Mouse (Mus musculus) myocyte (in vitro differentiated cells): Measurements from ENCODE around the gene Zfp566. TPM values are rescaled to one million over a fixed set of nuclear protein-coding genes. Genes with fewer than 3 reads are reported as not detected.
"Not testable (repeated sequence)": the region's sequence is repeated elsewhere in the genome, so short reads cannot be mapped to it uniquely, and the experiment has no call there.

Experiments used
- H3K27me3 ChIP-seq: one replicate; pipeline ENCODE4 v1.6.1; 2011; ENCODE audit not compliant: control insufficient read depth, insufficient read depth, insufficient read length
- H3K36me3 ChIP-seq: one replicate; pipeline ENCODE4 v1.6.1; 2011; ENCODE audit not compliant: control insufficient read depth, insufficient read depth
- H3K4me2 ChIP-seq: one replicate; pipeline ENCODE4 v1.6.1; 2011; ENCODE audit warnings: low read depth, control low read depth
- H3K4me3 ChIP-seq: one replicate; pipeline ENCODE4 v1.5.1; 2011; ENCODE audit warnings: mild to moderate bottlenecking, control low read depth, moderate library complexity
- H3K79me2 ChIP-seq: one replicate; pipeline ENCODE4 v1.6.1; 2011; ENCODE audit not compliant: control insufficient read depth, insufficient read depth
- H3ac ChIP-seq: one replicate; pipeline ENCODE4 v1.6.1; 2011; ENCODE audit not compliant: control insufficient read depth, insufficient read length
- CEBPB ChIP-seq: IDR thresholded peaks from 2 replicates; pipeline ENCODE4 v1.6.1; 2011; ENCODE audit warnings: mild to moderate bottlenecking, moderate library complexity; ENCODE audit not compliant: poor library complexity, insufficient read depth, severe bottlenecking
- E2F4 ChIP-seq: IDR thresholded peaks from one replicate; pipeline ENCODE4 v1.6.1; 2011; ENCODE audit warnings: mild to moderate bottlenecking, control low read depth, moderate library complexity; ENCODE audit not compliant: insufficient read depth
- MAX ChIP-seq: IDR thresholded peaks from one replicate; pipeline ENCODE4 v1.6.1; 2011; ENCODE audit warnings: low read depth, mild to moderate bottlenecking, control low read depth
- MYOD1 ChIP-seq, 3 experiments: IDR thresholded peaks; one replicate each; pipeline ENCODE4 v1.6.1; 2011; ENCODE audit warnings: control low read depth in 2 of 3, low read depth in 2 of 3, mild to moderate bottlenecking in 2 of 3, moderate library complexity in 1 of 3; ENCODE audit not compliant: insufficient read length in 2 of 3, control insufficient read depth in 1 of 3
- MYOG ChIP-seq, 3 experiments: IDR thresholded peaks; one replicate each; pipeline ENCODE4 v1.6.1; 2011; ENCODE audit warnings: control low read depth in 2 of 3, low read depth in 2 of 3, mild to moderate bottlenecking in 2 of 3; ENCODE audit not compliant: insufficient read length in 2 of 3, control insufficient read depth in 1 of 3, insufficient read depth in 1 of 3
- POLR2A ChIP-seq: IDR thresholded peaks from one replicate; pipeline ENCODE4 v1.6.1; 2011; ENCODE audit warnings: low read depth, mild to moderate bottlenecking, control low read depth, moderate library complexity; ENCODE audit not compliant: insufficient read length
- POLR2AphosphoS2 ChIP-seq: IDR thresholded peaks from one replicate; pipeline ENCODE4 v1.6.1; 2011; ENCODE audit warnings: low read depth, control low read depth; ENCODE audit not compliant: insufficient read length
- REST ChIP-seq: IDR thresholded peaks from one replicate; pipeline ENCODE4 v1.6.1; 2011; ENCODE audit warnings: mild to moderate bottlenecking, control low read depth, moderate library complexity; ENCODE audit not compliant: insufficient read depth, insufficient read length
- SRF ChIP-seq: IDR thresholded peaks from one replicate; pipeline ENCODE4 v1.6.1; 2011; ENCODE audit warnings: low read depth; ENCODE audit not compliant: control insufficient read depth, insufficient read length
- TCF12 ChIP-seq: IDR thresholded peaks from one replicate; pipeline ENCODE4 v1.6.1; 2011; ENCODE audit warnings: mild to moderate bottlenecking, control low read depth; ENCODE audit not compliant: poor library complexity, insufficient read depth, severe bottlenecking
- TCF3 ChIP-seq: IDR thresholded peaks from one replicate; pipeline ENCODE4 v1.6.1; 2011; ENCODE audit warnings: low read depth, control low read depth; ENCODE audit not compliant: insufficient read length
- USF1 ChIP-seq: IDR thresholded peaks from one replicate; pipeline ENCODE4 v1.6.1; 2011; ENCODE audit warnings: low read depth, mild to moderate bottlenecking, control low read depth, moderate library complexity
- polyA plus RNA-seq: library from polyadenylated mRNA; unstranded; fragments of >200 nt; fragmentation: generic; extraction: Trizol; gene quantifications from one replicate; pipeline ENCODE4 v1.2.1, GENCODE M21; 2012; ENCODE audit warnings: missing spikeins

The Zfp566 gene
- polyA plus RNA-seq, 1 experiment: 4.3 TPM

DNA sequence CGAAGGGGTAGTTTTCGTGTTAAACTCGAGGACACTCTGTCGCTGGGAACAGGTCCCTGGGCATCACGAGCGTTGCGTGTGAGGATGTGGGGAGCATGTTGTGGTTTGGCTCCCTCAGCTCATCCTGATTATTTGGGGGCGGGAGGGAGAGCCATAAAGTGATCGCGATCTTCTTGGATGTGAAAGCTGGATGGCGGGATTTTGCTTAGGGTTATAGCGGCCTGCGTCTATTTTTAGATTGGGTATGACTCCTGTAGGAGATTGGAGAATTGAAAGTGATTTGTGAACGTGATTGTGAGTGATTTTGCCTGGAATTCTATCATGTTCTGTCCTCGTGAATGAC, 31.8 kb upstream of the Zfp566 start:
- Histone ChIP-seq H3K4me3 (peak overlapping the region; percentile 75), H3K79me2 (peaks cover 20% of the 10 kb centered on the region), H3K36me3 (no peaks in the 10 kb centered on the region), H3K4me2 (peak overlapping the region; percentile 77), H3K27me3 (no peaks in the 10 kb centered on the region), H3ac (peak overlapping the region; percentile 43)
- TF ChIP-seq CEBPB (no peak), MYOD1 (IDR thresholded peaks at IDR 0.05; ENCODE audit: control insufficient read depth in 1 of 3, insufficient read length in 2 of 3, low read depth in 2 of 3) (no peak), REST (no peak), USF1 (no peak), MYOG (IDR thresholded peaks at IDR 0.05; ENCODE audit: control insufficient read depth in 1 of 3, insufficient read depth in 1 of 3, insufficient read length in 2 of 3, low read depth in 2 of 3) (no peak), E2F4 (no peak), POLR2A (no peak), TCF3 (no peak), TCF12 (no peak), POLR2AphosphoS2 (no peak), SRF (no peak), MAX (no peak)

GRCm38 (mm10) chr7:30121308-30122187, 31.2 kb upstream of the Zfp566 start, which contains the start of gene Zfp382:
Gene Zfp382 (plus strand): TSS chr7:30121942.
- Histone ChIP-seq H3ac (peak within 1 kb of the TSS; percentile 43), H3K79me2 (peaks cover 20% of the 10 kb centered on the region), H3K27me3 (no peaks in the 10 kb centered on the region), H3K36me3 (no peaks in the 10 kb centered on the region), H3K4me2 (peak within 1 kb of the TSS; percentile 77), H3K4me3 (peak within 1 kb of the TSS; percentile 75)
- no peak for TF ChIP-seq TCF12
- no peak for TF ChIP-seq SRF
- TF ChIP-seq POLR2A: peak; percentile 96
- TF ChIP-seq E2F4: no peak
- peak in 1 of 3 experiments; percentile 24 for TF ChIP-seq MYOG (IDR thresholded peaks at IDR 0.05; ENCODE audit: control insufficient read depth in 1 of 3, insufficient read depth in 1 of 3, insufficient read length in 2 of 3, low read depth in 2 of 3)
- TF ChIP-seq REST: no peak
- TF ChIP-seq CEBPB: no peak
- no peak for TF ChIP-seq USF1
- TF ChIP-seq POLR2AphosphoS2: peak; percentile 91
- TF ChIP-seq MYOD1 (IDR thresholded peaks at IDR 0.05; ENCODE audit: control insufficient read depth in 1 of 3, insufficient read length in 2 of 3, low read depth in 2 of 3): peak in 2 of 3 experiments; percentile 17 to 45

GRCm38 (mm10) chr7:30117935-30118334, 27.6 kb upstream of the Zfp566 start:
- not testable (repeated sequence) for H3K27me3 ChIP-seq, H3K4me3 ChIP-seq, H3K36me3 ChIP-seq, H3K79me2 ChIP-seq, H3ac ChIP-seq, H3K4me2 ChIP-seq

DNA sequence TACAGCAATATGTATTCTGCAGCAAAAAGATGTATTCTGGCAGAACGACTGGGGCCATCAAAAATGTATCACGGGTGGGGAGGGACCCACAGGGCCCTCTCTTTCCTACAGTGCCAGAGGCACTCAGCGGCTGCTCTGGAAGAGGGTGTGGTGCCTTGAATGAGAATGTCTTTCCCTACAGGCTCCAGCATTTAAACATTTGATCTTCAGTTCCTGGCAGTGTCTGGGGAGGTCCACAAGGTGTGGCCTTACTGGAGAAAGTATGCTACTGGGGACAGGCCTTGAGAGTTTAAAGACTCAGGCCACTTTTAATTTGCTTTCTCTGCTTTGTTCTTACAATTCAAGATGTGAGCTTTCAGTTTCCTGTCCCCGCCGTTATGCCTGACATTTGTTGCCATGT, 25.7 kb upstream of the Zfp566 start:
- Histone ChIP-seq H3K4me3 (no peak overlapping the region), H3K4me2 (no peak overlapping the region), H3K79me2 (no peaks in the 10 kb centered on the region), H3ac (no peak overlapping the region), H3K36me3 (no peaks in the 10 kb centered on the region), H3K27me3 (no peaks in the 10 kb centered on the region)
- TF ChIP-seq POLR2A (no peak), MYOG (IDR thresholded peaks at IDR 0.05; ENCODE audit: control insufficient read depth in 1 of 3, insufficient read depth in 1 of 3, insufficient read length in 2 of 3, low read depth in 2 of 3) (no peak), TCF12 (no peak), SRF (no peak), REST (no peak), MAX (no peak), MYOD1 (IDR thresholded peaks at IDR 0.05; ENCODE audit: control insufficient read depth in 1 of 3, insufficient read length in 2 of 3, low read depth in 2 of 3) (no peak), USF1 (no peak), TCF3 (no peak), POLR2AphosphoS2 (no peak), E2F4 (no peak), CEBPB (no peak)

DNA sequence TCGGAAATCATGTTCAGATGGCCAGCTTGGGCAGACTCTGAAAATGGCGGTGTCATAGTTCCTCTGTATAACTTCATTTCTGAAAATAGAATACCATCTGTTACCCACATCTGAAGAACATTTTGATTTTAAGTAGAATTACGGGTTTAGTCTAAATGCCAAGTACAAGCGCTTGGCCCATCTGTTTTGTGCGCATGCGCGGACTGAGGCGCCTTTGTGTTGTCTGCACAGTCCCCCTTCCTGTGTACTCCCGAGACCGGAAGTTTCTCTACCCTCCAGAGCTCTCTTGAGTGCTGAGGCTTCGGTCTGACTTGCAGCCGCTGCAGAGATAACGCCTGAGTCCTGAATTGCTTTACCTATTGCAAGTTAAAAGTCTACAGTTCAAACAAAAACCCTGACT, 9.0 kb upstream of the Zfp566 start:
- Histone ChIP-seq H3K4me3 (no peak overlapping the region), H3ac (no peak overlapping the region), H3K27me3 (no peaks in the 10 kb centered on the region), H3K4me2 (no peak overlapping the region), H3K79me2 (peaks cover 58% of the 10 kb centered on the region), H3K36me3 (peaks cover 39% of the 10 kb centered on the region)
- TF ChIP-seq MYOG (IDR thresholded peaks at IDR 0.05; ENCODE audit: control insufficient read depth in 1 of 3, insufficient read depth in 1 of 3, insufficient read length in 2 of 3, low read depth in 2 of 3) (no peak), POLR2AphosphoS2 (no peak), MAX (no peak), CEBPB (no peak), MYOD1 (IDR thresholded peaks at IDR 0.05; ENCODE audit: control insufficient read depth in 1 of 3, insufficient read length in 2 of 3, low read depth in 2 of 3) (no peak), POLR2A (no peak), SRF (no peak), USF1 (no peak), TCF3 (no peak), TCF12 (no peak), REST (no peak), E2F4 (no peak)
